Mouse (Mus musculus) E14TG2a.4 (cell line): ENCODE results near the gene Ghitm.

ENCODE experiments used
- H3K27me3 ChIP-seq: 2 replicates; pipeline ENCODE4 v1.6.1; 2014; ENCODE audit warnings: low read length, control low read depth; ENCODE audit not compliant: insufficient read depth
- H3K36me3 ChIP-seq: 2 replicates; pipeline ENCODE4 v1.6.1; 2014; ENCODE audit warnings: low read length, control low read depth; ENCODE audit not compliant: insufficient read depth
- H3K4me1 ChIP-seq: replicated peaks from 2 replicates; pipeline ENCODE4 v1.6.1; 2014; ENCODE audit warnings: low read depth, low read length, control low read depth
- H3K4me3 ChIP-seq: replicated peaks from 2 replicates; pipeline ENCODE4 v1.5.1; 2014; ENCODE audit warnings: mild to moderate bottlenecking, low read length
- H3K9me3 ChIP-seq: 2 replicates; pipeline ENCODE4 v1.6.1; 2014; ENCODE audit warnings: low read length, control low read depth
- CTCF ChIP-seq: conservative IDR thresholded peaks from 2 replicates; pipeline ENCODE4 v1.5.1; 2014; ENCODE audit warnings: low read length
- NANOG ChIP-seq: IDR thresholded peaks from 2 replicates; pipeline ENCODE4 v1.6.1; 2014; ENCODE audit warnings: borderline replicate concordance, low read length, mixed read lengths
- POU5F1 ChIP-seq: IDR thresholded peaks from 2 replicates; pipeline ENCODE4 v1.6.1; 2014; ENCODE audit warnings: low read length, borderline replicate concordance

Gene Ghitm

GRCm38 (mm10) chr14:37136110-37136509 is 1.0 kb upstream of the Ghitm start:
- H3K4me3 ChIP-seq, result peak overlapping the region; percentile 96
- peaks cover 14% of the 10 kb centered on the region for H3K4me1 ChIP-seq
- no peak for TF ChIP-seq POU5F1
- TF ChIP-seq CTCF, result no peak
- no peak for TF ChIP-seq NANOG
- no peaks in the 10 kb centered on the region for H3K27me3 ChIP-seq
- H3K9me3 ChIP-seq, result no peaks in the 10 kb centered on the region
- H3K36me3 ChIP-seq, result peaks cover 25% of the 10 kb centered on the region

GRCm38 (mm10) chr14:37135671-37136070 is 599 bp upstream of the Ghitm start:
- H3K36me3 ChIP-seq, result peaks cover 29% of the 10 kb centered on the region
- peak overlapping the region; percentile 96 for H3K4me3 ChIP-seq
- H3K4me1 ChIP-seq, result peaks cover 14% of the 10 kb centered on the region
- no peak for TF ChIP-seq CTCF
- TF ChIP-seq NANOG, result no peak
- TF ChIP-seq POU5F1, result no peak
- H3K27me3 ChIP-seq, result no peaks in the 10 kb centered on the region
- no peaks in the 10 kb centered on the region for H3K9me3 ChIP-seq

DNA sequence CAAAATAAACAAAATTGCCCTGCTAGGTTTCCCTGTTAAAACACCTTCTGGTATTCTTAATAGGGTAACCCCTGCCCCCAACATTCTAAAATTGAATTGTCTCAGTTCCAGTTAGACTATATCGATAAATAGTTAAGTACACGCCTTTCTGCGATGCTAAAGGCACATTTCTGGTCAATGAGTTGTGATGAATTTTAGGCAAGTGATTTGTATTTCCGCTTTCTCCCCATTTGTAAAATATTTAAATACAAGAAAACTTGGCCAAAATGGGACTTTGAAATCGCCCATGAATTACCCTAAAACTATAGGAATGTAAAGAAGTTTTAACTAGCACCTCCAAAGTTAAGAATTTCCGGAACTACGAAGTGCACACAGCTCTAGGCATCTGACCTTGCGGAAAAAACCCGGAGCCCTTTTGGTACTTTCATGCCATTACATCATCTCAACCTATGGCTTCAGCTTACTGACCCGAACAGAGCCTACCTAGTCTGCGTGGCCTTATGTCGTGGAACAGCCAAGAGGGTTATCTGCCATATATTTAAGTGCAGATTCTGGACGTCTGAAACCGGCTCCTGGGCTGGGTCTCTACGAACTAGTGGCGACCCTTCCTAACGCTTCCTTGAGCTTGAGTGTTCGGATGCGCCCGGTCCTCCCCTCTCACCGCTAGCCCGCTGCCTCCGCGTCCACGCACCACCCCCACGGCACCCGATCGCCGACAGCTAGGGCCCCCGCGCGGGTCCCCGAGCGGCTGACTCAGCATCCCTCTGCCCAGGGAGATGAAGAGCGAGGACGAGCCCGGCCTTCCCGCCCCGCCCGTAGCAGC is 557 bp downstream of the Ghitm start:
- Histone ChIP-seq H3K4me1 (peaks cover 14% of the 10 kb centered on the region), H3K27me3 (no peaks in the 10 kb centered on the region), H3K4me3 (peak overlapping the region; percentile 96), H3K9me3 (no peaks in the 10 kb centered on the region), H3K36me3 (peaks cover 38% of the 10 kb centered on the region)
- TF ChIP-seq NANOG (no peak), CTCF (no peak), POU5F1 (no peak)

- H3K4me1 ChIP-seq, result no peaks in the 10 kb centered on the region
- H3K4me3 ChIP-seq, result no peak overlapping the region
- no peaks in the 10 kb centered on the region for H3K27me3 ChIP-seq
- no peak for TF ChIP-seq NANOG
- peak; percentile 83 for TF ChIP-seq CTCF
- H3K36me3 ChIP-seq, result peaks cover 95% of the 10 kb centered on the region
- H3K9me3 ChIP-seq, result no peaks in the 10 kb centered on the region
Measured at GRCm38 (mm10) chr14:37127652-37128051, 7.4 kb downstream of the Ghitm start.

GRCm38 (mm10) chr14:37119233-37119632 is 15.8 kb downstream of the Ghitm start:
- Histone ChIP-seq H3K4me1 (no peaks in the 10 kb centered on the region), H3K4me3 (no peak overlapping the region), H3K27me3 (no peaks in the 10 kb centered on the region), H3K36me3 (peaks cover 71% of the 10 kb centered on the region), H3K9me3 (no peaks in the 10 kb centered on the region)
- no peak for TF ChIP-seq CTCF
- no peak for TF ChIP-seq POU5F1
- no peak for TF ChIP-seq NANOG

- Histone ChIP-seq H3K4me3 (no peak within 1 kb of the TSS), H3K27me3 (no peaks in the 10 kb centered on the region), H3K36me3 (peaks cover 20% of the 10 kb centered on the region), H3K4me1 (no peaks in the 10 kb centered on the region), H3K9me3 (no peaks in the 10 kb centered on the region)
- TF ChIP-seq POU5F1 (no peak), NANOG (no peak), CTCF (no peak)
Measured at GRCm38 (mm10) chr14:37113922-37114321, 21.1 kb downstream of the Ghitm start, which contains the start of gene 2610528A11Rik. TSS of gene 2610528A11Rik (minus strand) at chr14:37114022.

- no peak overlapping the region for H3K4me3 ChIP-seq
- no peaks in the 10 kb centered on the region for H3K27me3 ChIP-seq
- no peaks in the 10 kb centered on the region for H3K4me1 ChIP-seq
- H3K9me3 ChIP-seq, result no peaks in the 10 kb centered on the region
- TF ChIP-seq POU5F1, result no peak
- no peak for TF ChIP-seq NANOG
- no peak for TF ChIP-seq CTCF
- peaks cover 13% of the 10 kb centered on the region; the same call in 1 of the 2 replicates for H3K36me3 ChIP-seq
Measured at GRCm38 (mm10) chr14:37112931-37113330, 22.1 kb downstream of the Ghitm start.

- Histone ChIP-seq H3K27me3 (no peaks in the 10 kb centered on the region), H3K9me3 (no peaks in the 10 kb centered on the region)
- TF ChIP-seq CTCF, result no peak
- no peak for TF ChIP-seq POU5F1
- no peak for TF ChIP-seq NANOG
Measured at GRCm38 (mm10) chr14:37111371-37111770, 23.7 kb downstream of the Ghitm start.

More at GRCm38 (mm10) chr14:37111371-37111770, 23.7 kb downstream of the Ghitm start:
- no peaks in the 10 kb centered on the region for H3K36me3 ChIP-seq
- H3K4me3 ChIP-seq, result no peak overlapping the region
- no peaks in the 10 kb centered on the region for H3K4me1 ChIP-seq
